Mouse (Mus musculus): ENCODE results near the gene Ttc29. TPM values are rescaled to one million over a fixed set of nuclear protein-coding genes. Genes with fewer than 3 reads are reported as not detected.

Ttc29 gene
- polyA plus RNA-seq, 1 experiment = 0.46 TPM

DNA sequence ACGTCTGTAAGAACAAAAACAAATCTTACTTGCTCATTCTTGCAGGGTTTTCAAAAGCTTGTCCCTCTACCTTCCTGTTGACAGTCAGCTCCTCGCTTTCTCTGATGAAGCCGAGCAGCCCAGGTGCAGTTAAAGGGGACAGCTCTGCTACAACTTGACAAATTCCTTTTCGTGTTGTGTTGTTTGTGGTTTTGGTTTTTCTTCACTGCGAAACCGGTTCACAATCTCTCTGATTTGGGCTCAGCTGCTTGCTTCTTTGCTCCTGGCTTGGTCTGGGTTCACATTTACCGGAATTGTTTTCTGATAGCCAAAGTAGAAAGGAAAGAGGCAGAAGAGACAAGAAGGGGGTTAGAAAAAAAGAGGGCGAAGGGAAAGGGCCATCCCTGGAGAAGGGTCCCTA, 221.2 kb downstream of the Ttc29 start:
- Histone ChIP-seq H3K4me3 (ENCODE audit: low read depth, low read length) (peak overlapping the region; percentile 53; the same call in 1 of the 2 replicates), H3K9me3 (replicated peaks; ENCODE audit: control insufficient read depth, insufficient read depth, low read length, poor library complexity, severe bottlenecking) (no peaks in the 10 kb centered on the region), H3K9ac (ENCODE audit: low read depth, poor library complexity, severe bottlenecking) (no peak overlapping the region; the same call in 1 of the 2 replicates), H3K27ac (ENCODE audit: insufficient read depth, low read length) (no peak overlapping the region), H3K36me3 (ENCODE audit: control insufficient read depth, insufficient read depth, low read length, poor library complexity, severe bottlenecking) (no peaks in the 10 kb centered on the region), H3K4me1 (ENCODE audit: control insufficient read depth, insufficient read depth, low read length) (no peaks in the 10 kb centered on the region), H3K27me3 (ENCODE audit: control insufficient read depth, insufficient read depth, low read length, poor library complexity, severe bottlenecking) (peaks cover 27% of the 10 kb centered on the region)
- TF ChIP-seq EP300 (IDR thresholded peaks at IDR 0.05; ENCODE audit: insufficient read depth, low read depth, low read length) = no peak
- no peak for TF ChIP-seq CTCF (IDR thresholded peaks at IDR 0.05; ENCODE audit: low read depth, low read length)
- no peak for TF ChIP-seq POLR2A (IDR thresholded peaks at IDR 0.05; ENCODE audit: insufficient read depth, low read length)

DNA sequence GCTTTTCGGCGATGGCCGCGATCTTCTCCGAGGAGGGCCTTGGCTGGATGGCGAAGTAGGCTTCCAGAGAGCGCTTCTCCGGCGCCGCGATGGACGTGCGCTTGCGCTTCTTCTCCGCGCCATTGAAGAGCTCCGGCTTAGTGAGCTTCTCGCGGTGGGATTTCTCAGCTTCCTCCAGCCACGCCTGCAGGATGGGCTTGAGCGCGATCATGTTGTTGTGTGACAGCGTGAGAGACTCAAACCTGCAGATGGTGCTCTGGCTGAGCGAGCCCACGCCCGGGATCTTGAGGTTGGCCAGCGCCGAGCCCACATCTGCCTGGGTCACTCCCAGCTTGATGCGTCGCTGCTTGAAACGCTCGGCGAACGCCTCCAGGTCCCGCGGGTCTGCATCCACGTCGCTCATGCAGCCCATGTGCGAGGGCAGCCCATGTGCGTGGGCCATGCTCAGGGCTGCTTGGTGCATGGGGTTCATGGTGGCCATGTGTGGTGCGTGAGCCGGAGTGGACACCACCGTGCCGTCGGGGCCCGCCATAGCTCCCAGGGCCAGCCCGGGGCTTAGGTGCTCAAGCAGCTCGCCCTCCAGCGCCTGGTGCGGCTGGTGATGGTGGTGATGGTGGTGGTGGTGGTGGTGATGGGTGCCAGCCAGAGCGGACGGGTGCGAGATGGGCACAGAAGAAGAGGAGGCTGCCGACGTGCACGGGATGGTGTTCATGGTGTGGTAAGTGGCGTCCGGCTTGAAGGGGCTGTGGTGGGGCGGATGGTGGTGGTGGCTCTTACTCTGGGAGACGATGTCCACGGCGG, 221.9 kb downstream of the Ttc29 start:
- TF ChIP-seq CTCF (IDR thresholded peaks at IDR 0.05; ENCODE audit: low read depth, low read length) (no peak), POLR2A (IDR thresholded peaks at IDR 0.05; ENCODE audit: insufficient read depth, low read length) (no peak), EP300 (IDR thresholded peaks at IDR 0.05; ENCODE audit: insufficient read depth, low read depth, low read length) (no peak)
- Histone ChIP-seq H3K27me3 (ENCODE audit: control insufficient read depth, insufficient read depth, low read length, poor library complexity, severe bottlenecking) (peaks cover 27% of the 10 kb centered on the region), H3K9ac (ENCODE audit: low read depth, poor library complexity, severe bottlenecking) (peak overlapping the region; percentile 56; the same call in 1 of the 2 replicates), H3K4me3 (ENCODE audit: low read depth, low read length) (peak overlapping the region; percentile 53), H3K27ac (ENCODE audit: insufficient read depth, low read length) (no peak overlapping the region), H3K36me3 (ENCODE audit: control insufficient read depth, insufficient read depth, low read length, poor library complexity, severe bottlenecking) (no peaks in the 10 kb centered on the region), H3K9me3 (replicated peaks; ENCODE audit: control insufficient read depth, insufficient read depth, low read length, poor library complexity, severe bottlenecking) (no peaks in the 10 kb centered on the region), H3K4me1 (ENCODE audit: control insufficient read depth, insufficient read depth, low read length) (no peaks in the 10 kb centered on the region)

DNA sequence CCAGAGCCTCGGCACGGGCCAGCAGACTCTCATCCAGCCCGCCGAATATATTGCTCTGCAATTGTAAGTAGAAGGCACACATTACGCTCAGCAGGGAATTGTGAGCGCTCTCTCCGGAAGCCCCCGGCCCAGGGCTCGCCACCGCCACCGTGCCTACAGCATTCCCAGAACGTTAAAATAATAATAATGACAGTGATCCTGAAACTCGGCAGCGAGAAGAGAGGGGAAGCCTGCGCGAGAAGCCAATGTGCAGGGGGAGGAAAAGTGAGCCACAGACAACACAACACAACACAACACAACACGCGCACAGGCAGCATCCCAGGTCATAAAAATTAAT, 222.5 kb downstream of the Ttc29 start:
- H3K27ac ChIP-seq (ENCODE audit: insufficient read depth, low read length) = no peak overlapping the region
- TF ChIP-seq POLR2A (IDR thresholded peaks at IDR 0.05; ENCODE audit: insufficient read depth, low read length) (no peak), EP300 (IDR thresholded peaks at IDR 0.05; ENCODE audit: insufficient read depth, low read depth, low read length) (no peak), CTCF (IDR thresholded peaks at IDR 0.05; ENCODE audit: low read depth, low read length) (no peak)
- no peaks in the 10 kb centered on the region for H3K4me1 ChIP-seq (ENCODE audit: control insufficient read depth, insufficient read depth, low read length)
- no peaks in the 10 kb centered on the region for H3K36me3 ChIP-seq (ENCODE audit: control insufficient read depth, insufficient read depth, low read length, poor library complexity, severe bottlenecking)
- peak overlapping the region; percentile 53 for H3K4me3 ChIP-seq (ENCODE audit: low read depth, low read length)
- peaks cover 31% of the 10 kb centered on the region for H3K27me3 ChIP-seq (ENCODE audit: control insufficient read depth, insufficient read depth, low read length, poor library complexity, severe bottlenecking)
- peak overlapping the region; percentile 56; the same call in 1 of the 2 replicates for H3K9ac ChIP-seq (ENCODE audit: low read depth, poor library complexity, severe bottlenecking)
- H3K9me3 ChIP-seq (replicated peaks; ENCODE audit: control insufficient read depth, insufficient read depth, low read length, poor library complexity, severe bottlenecking) = no peaks in the 10 kb centered on the region

DNA sequence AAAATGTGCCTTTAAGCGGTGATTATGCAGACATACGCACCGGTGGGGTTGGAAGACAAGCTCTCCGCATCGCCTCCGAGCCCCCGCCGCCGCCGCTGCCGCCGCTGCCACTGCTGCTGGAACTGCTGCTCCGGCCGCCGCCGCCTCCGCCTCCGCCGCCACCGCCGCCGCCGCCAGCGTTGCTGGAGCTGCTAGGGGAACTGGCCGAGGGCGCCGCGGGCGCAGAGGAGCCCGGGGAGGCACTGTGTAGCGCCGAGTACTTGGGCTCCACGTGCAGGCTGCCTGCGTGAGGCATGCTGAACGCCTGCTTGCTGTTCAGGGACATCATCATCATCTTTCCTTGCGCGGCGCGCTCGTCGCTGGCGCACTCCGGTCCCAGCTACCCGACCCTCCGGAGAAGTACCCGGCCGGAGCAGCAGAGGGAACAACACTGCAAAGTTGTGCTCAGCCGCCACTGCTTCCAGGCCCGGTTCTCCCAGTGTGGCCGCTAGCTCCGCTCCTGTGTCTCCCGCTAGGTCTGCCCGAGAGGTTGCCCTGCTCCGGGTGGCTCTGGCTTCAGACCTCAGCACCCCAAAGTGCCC, 223.1 kb downstream of the Ttc29 start, which contains the start of gene Pou4f2:
Gene Pou4f2 (minus strand): TSS at position 575 of the 581 bp plus-strand sequence.
- H3K9me3 ChIP-seq (replicated peaks; ENCODE audit: control insufficient read depth, insufficient read depth, low read length, poor library complexity, severe bottlenecking) = no peaks in the 10 kb centered on the region
- H3K36me3 ChIP-seq (ENCODE audit: control insufficient read depth, insufficient read depth, low read length, poor library complexity, severe bottlenecking) = no peaks in the 10 kb centered on the region
- peak within 1 kb of the TSS; percentile 62 for H3K4me3 ChIP-seq (ENCODE audit: low read depth, low read length)
- H3K9ac ChIP-seq (ENCODE audit: low read depth, poor library complexity, severe bottlenecking) = peak within 1 kb of the TSS; percentile 56
- no peak within 1 kb of the TSS for H3K27ac ChIP-seq (ENCODE audit: insufficient read depth, low read length)
- H3K27me3 ChIP-seq (ENCODE audit: control insufficient read depth, insufficient read depth, low read length, poor library complexity, severe bottlenecking) = peaks cover 32% of the 10 kb centered on the region
- no peak for TF ChIP-seq EP300 (IDR thresholded peaks at IDR 0.05; ENCODE audit: insufficient read depth, low read depth, low read length)
- TF ChIP-seq POLR2A (IDR thresholded peaks at IDR 0.05; ENCODE audit: insufficient read depth, low read length) = no peak
- no peak for TF ChIP-seq CTCF (IDR thresholded peaks at IDR 0.05; ENCODE audit: low read depth, low read length)
- H3K4me1 ChIP-seq (ENCODE audit: control insufficient read depth, insufficient read depth, low read length) = no peaks in the 10 kb centered on the region

DNA sequence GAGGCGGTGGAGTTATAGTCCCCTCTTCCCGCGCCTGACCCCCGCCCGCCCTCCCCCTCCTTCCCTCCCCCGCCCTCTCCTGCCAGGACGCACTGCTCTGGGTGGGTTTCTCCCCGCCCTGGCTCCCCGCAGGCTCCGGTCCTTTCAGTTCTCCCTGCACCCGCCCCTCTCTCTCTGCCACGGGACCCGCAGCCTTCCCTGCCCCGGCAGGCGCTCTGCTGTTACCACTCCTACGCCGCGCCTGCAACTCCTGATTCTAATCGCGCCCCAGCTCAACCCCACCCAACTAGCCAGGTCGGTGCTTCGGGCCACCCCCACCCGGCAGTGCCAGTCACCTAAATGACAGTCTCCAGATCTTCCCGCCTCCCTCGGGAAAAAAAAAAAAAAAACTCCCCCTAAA, 223.6 kb downstream of the Ttc29 start:
- no peaks in the 10 kb centered on the region for H3K4me1 ChIP-seq (ENCODE audit: control insufficient read depth, insufficient read depth, low read length)
- peak overlapping the region; percentile 56 for H3K9ac ChIP-seq (ENCODE audit: low read depth, poor library complexity, severe bottlenecking)
- TF ChIP-seq POLR2A (IDR thresholded peaks at IDR 0.05; ENCODE audit: insufficient read depth, low read length) (no peak), EP300 (IDR thresholded peaks at IDR 0.05; ENCODE audit: insufficient read depth, low read depth, low read length) (no peak), CTCF (IDR thresholded peaks at IDR 0.05; ENCODE audit: low read depth, low read length) (no peak)
- H3K9me3 ChIP-seq (replicated peaks; ENCODE audit: control insufficient read depth, insufficient read depth, low read length, poor library complexity, severe bottlenecking) = no peaks in the 10 kb centered on the region
- peak overlapping the region; percentile 62 for H3K4me3 ChIP-seq (ENCODE audit: low read depth, low read length)
- H3K36me3 ChIP-seq (ENCODE audit: control insufficient read depth, insufficient read depth, low read length, poor library complexity, severe bottlenecking) = no peaks in the 10 kb centered on the region
- no peak overlapping the region for H3K27ac ChIP-seq (ENCODE audit: insufficient read depth, low read length)
- H3K27me3 ChIP-seq (ENCODE audit: control insufficient read depth, insufficient read depth, low read length, poor library complexity, severe bottlenecking) = peaks cover 32% of the 10 kb centered on the region
